Mouse (Mus musculus) limb, embryonic 14.5 days (tissue): ENCODE measurements around the gene Msh3. TPM values are rescaled to one million over a fixed set of nuclear protein-coding genes. Genes with fewer than 3 reads are reported as not detected.

ENCODE experiments used
- ATAC-seq: fragments of 200-750 bp; cut with Nextera tagmentation; 2 replicates; pipeline ENCODE4 v1.8.0; 2017; ENCODE audit warnings: low read depth, moderate number of reproducible peaks, moderate TSS enrichment; ENCODE audit not compliant: low FRiP score
- DNase-seq: peaks from one replicate; pipeline ENCODE4 v3.0.0-alpha.2; 2015; ENCODE audit warnings: low spot score
- H3K27ac ChIP-seq: fragments of 300-500 bp; sonication (generic); replicated peaks from 2 replicates; pipeline ENCODE4 v1.5.1; 2014; ENCODE audit warnings: low read depth, mild to moderate bottlenecking, low read length, moderate library complexity, mixed read lengths
- H3K27me3 ChIP-seq: fragments of 300-500 bp; sonication (generic); 2 replicates; pipeline ENCODE4 v1.6.1; 2014; ENCODE audit warnings: low read length, mixed read lengths; ENCODE audit not compliant: control insufficient read depth, insufficient read depth
- H3K36me3 ChIP-seq: fragments of 300-500 bp; sonication (generic); 2 replicates; pipeline ENCODE4 v1.6.1; 2014; ENCODE audit warnings: mild to moderate bottlenecking, low read length, moderate library complexity, mixed read lengths; ENCODE audit not compliant: control insufficient read depth, insufficient read depth
- H3K4me1 ChIP-seq: fragments of 300-500 bp; sonication (generic); 2 replicates; pipeline ENCODE4 v1.6.1; 2014; ENCODE audit warnings: antibody characterized with exemption, low read length, mixed read lengths; ENCODE audit not compliant: control insufficient read depth, insufficient read depth
- H3K4me2 ChIP-seq: fragments of 300-500 bp; sonication (generic); replicated peaks from 2 replicates; pipeline ENCODE4 v1.6.1; 2014; ENCODE audit warnings: low read depth, mild to moderate bottlenecking, low read length, moderate library complexity; ENCODE audit not compliant: severe bottlenecking
- H3K4me3 ChIP-seq: fragments of 300-500 bp; sonication (generic); replicated peaks from 2 replicates; pipeline ENCODE4 v1.5.1; 2014; ENCODE audit warnings: low read length
- H3K9ac ChIP-seq: fragments of 300-500 bp; sonication (generic); 2 replicates; pipeline ENCODE4 v1.6.1; 2014; ENCODE audit warnings: mild to moderate bottlenecking, low read depth, low read length, moderate library complexity; ENCODE audit not compliant: severe bottlenecking
- H3K9me3 ChIP-seq: fragments of 300-500 bp; sonication (generic); 2 replicates; pipeline ENCODE4 v1.6.1; 2016; ENCODE audit warnings: low read length; ENCODE audit not compliant: control insufficient read depth
- POLR2A ChIP-seq: fragments of 200-500 bp; IDR thresholded peaks from 2 replicates; pipeline ENCODE4 v1.8.0; 2012; ENCODE audit warnings: inconsistent platforms, mild to moderate bottlenecking, moderate library complexity, borderline replicate concordance; ENCODE audit not compliant: insufficient read depth, insufficient read length; ENCODE audit errors: extremely low read depth
- WGBS: fragments of 180-500 bp; shearing (Covaris S2); extraction: QIAGEN DNeasy Blood & Tissue Kit; methylation state at CpG from one replicate; pipeline ENCODE4 v1.1.7; 2014; 5-methylcytosine and 5-hydroxymethylcytosine counted together
- polyA plus RNA-seq, 2 experiments: library from polyadenylated mRNA; depleted of rRNA in 1 of 2; stranded (reverse) in 1 of 2; unstranded in 1 of 2; fragments of >200 nt; fragmentation: Nextera tagmentation in 1 of 2; extraction: Ambion mirVana in 1 of 2; gene quantifications; 2 replicates each; pipeline versions ENCODE4 v1.2.1 to v1.2.3; 2012 to 2014

Gene Msh3
- polyA plus RNA-seq, 2 experiments: 25.2 to 26.2 TPM

DNA sequence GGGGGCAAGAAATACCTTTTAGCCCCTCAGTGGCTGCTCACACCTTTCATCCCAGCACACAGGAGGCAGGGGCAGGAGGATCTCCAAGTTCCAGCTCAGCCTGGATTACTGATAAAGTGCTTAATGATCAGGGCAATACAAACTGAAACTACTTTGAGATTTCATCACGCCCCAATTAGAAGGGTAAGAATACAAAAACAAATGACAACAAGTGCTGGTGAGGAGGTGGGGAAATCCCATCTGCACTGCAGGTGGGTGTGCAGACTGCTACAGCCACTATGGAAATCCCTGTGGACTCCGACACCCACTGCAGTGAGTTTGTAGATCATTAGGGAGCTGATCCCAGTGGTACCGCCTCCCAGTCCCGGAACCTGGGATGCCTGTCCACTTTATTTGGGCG, 50.5 kb downstream of the Msh3 start:
- Histone ChIP-seq H3K27me3 (no peaks in the 10 kb centered on the region), H3K9ac (no peak overlapping the region), H3K4me1 (peaks cover 14% of the 10 kb centered on the region), H3K36me3 (peaks cover 15% of the 10 kb centered on the region), H3K4me2 (no peak overlapping the region), H3K27ac (no peak overlapping the region), H3K9me3 (no peaks in the 10 kb centered on the region), H3K4me3 (no peak overlapping the region)
- DNase-seq: no peak
- no peak for TF ChIP-seq POLR2A
- no peak for ATAC-seq
- WGBS: 86% methylated on average over 5 of the region's 5 CpGs

GRCm38 (mm10) chr13:92303062-92303948, 51.5 kb downstream of the Msh3 start:
- no peaks in the 10 kb centered on the region for H3K9me3 ChIP-seq
- H3K4me3 ChIP-seq: no peak overlapping the region
- ATAC-seq (peak; percentile 50; the same call in 1 of the 2 replicates), DNase-seq (peak; percentile 30)
- no peaks in the 10 kb centered on the region for H3K27me3 ChIP-seq
- peaks cover 12% of the 10 kb centered on the region for H3K36me3 ChIP-seq
- no peak overlapping the region for H3K9ac ChIP-seq
- no peak overlapping the region for H3K27ac ChIP-seq
- peaks cover 14% of the 10 kb centered on the region for H3K4me1 ChIP-seq
- H3K4me2 ChIP-seq: no peak overlapping the region
- 27% methylated on average over 8 of the region's 8 CpGs for WGBS
- no peak for TF ChIP-seq POLR2A

DNA sequence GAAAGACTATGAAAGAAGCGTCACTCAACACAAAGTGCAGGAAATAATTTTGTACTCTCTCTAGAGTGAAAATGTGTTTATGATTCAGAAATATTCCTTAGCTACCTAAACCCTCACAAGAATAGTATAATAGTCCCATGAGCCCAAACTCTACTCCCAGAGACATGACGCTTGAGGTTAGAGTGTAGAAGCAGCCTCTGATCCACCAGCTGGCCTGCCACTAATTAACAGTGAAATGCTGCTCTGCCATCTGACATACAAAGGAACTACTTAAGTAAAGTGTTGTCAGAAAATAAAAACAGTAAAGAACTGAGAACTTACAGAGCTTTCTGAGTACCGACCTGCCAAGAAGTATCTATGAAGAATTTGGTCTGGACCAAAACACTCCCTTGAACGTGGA, 52.3 kb downstream of the Msh3 start:
- H3K9me3 ChIP-seq: no peaks in the 10 kb centered on the region
- H3K4me3 ChIP-seq: no peak overlapping the region
- H3K27ac ChIP-seq: no peak overlapping the region
- H3K9ac ChIP-seq: no peak overlapping the region
- TF ChIP-seq POLR2A: no peak
- H3K27me3 ChIP-seq: no peaks in the 10 kb centered on the region
- no peak for DNase-seq
- H3K36me3 ChIP-seq: peaks cover 9% of the 10 kb centered on the region
- ATAC-seq: no peak
- no peak overlapping the region for H3K4me2 ChIP-seq
- 49% methylated on average over 4 of the region's 4 CpGs for WGBS
- H3K4me1 ChIP-seq: peaks cover 14% of the 10 kb centered on the region

- H3K9me3 ChIP-seq: no peaks in the 10 kb centered on the region
- DNase-seq (no peak), ATAC-seq (no peak)
- no peak overlapping the region for H3K27ac ChIP-seq
- H3K9ac ChIP-seq: no peak overlapping the region
- no peak overlapping the region for H3K4me2 ChIP-seq
- peaks cover 9% of the 10 kb centered on the region for H3K36me3 ChIP-seq
- H3K4me3 ChIP-seq: no peak overlapping the region
- peaks cover 14% of the 10 kb centered on the region for H3K4me1 ChIP-seq
- H3K27me3 ChIP-seq: no peaks in the 10 kb centered on the region
- no peak for TF ChIP-seq POLR2A
- WGBS: 40% methylated on average over 4 of the region's 4 CpGs
Measured at GRCm38 (mm10) chr13:92301754-92302153, 53.0 kb downstream of the Msh3 start.

DNA sequence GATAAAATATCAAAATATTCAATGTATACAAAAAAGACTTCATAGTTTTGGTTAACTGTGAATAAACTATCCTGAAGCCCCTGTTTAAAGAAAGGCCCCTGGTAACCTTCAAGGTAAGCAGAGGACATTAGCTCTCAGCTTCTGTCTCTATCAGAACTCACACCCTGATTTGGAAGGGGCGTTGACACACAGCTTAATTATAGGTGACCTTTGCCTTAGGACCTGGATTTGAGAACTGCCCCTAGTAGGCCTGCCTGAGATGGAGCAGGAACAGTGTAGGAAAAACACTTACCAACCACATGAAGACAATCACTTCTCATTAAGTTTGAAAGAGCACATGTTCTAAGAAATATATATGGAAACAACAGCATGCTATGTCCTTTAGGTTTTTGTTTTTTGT, 55.3 kb downstream of the Msh3 start:
- Histone ChIP-seq H3K36me3 (peaks cover 14% of the 10 kb centered on the region), H3K9me3 (no peaks in the 10 kb centered on the region), H3K27ac (no peak overlapping the region), H3K4me3 (no peak overlapping the region), H3K4me1 (peaks cover 14% of the 10 kb centered on the region), H3K27me3 (no peaks in the 10 kb centered on the region), H3K9ac (no peak overlapping the region), H3K4me2 (no peak overlapping the region)
- DNase-seq (no peak), ATAC-seq (no peak)
- 66% methylated on average over 1 of the region's 1 CpGs for WGBS
- no peak for TF ChIP-seq POLR2A
